Mouse (Mus musculus) heart, adult 2 months (tissue): ENCODE measurements around the gene Olfr1042. TPM values are rescaled to one million over a fixed set of nuclear protein-coding genes. Genes with fewer than 3 reads are reported as not detected.
"Not testable (repeated sequence)": the region's sequence is repeated elsewhere in the genome, so short reads cannot be mapped to it uniquely, and the experiment has no call there.

Experiments used
- DNase-seq, 2 experiments: peaks; one replicate each; pipeline ENCODE4 v3.0.0; 2021
- H3K27ac ChIP-seq: fragments of 200-600 bp; 2 replicates; pipeline ENCODE4 v1.8.1; 2022
- H3K27me3 ChIP-seq: fragments of 200-500 bp; 2 replicates; pipeline ENCODE4 v1.6.1; 2012; ENCODE audit warnings: mild to moderate bottlenecking, low read length, inconsistent platforms, mixed read lengths; ENCODE audit not compliant: control insufficient read depth, insufficient read depth
- H3K36me3 ChIP-seq: fragments of 200-500 bp; 2 replicates; pipeline ENCODE4 v1.6.1; 2012; ENCODE audit warnings: low read length, inconsistent platforms; ENCODE audit not compliant: control insufficient read depth, insufficient read depth
- H3K4me1 ChIP-seq: fragments of 200-500 bp; 2 replicates; pipeline ENCODE4 v1.6.1; 2011; ENCODE audit warnings: low read length; ENCODE audit not compliant: control insufficient read depth, insufficient read depth
- H3K4me3 ChIP-seq: fragments of 200-600 bp; 2 replicates; pipeline ENCODE4 v1.8.1; 2022
- H3K79me2 ChIP-seq: fragments of 200-500 bp; replicated peaks from 2 replicates; pipeline ENCODE4 v1.6.1; 2012; ENCODE audit warnings: mild to moderate bottlenecking, inconsistent platforms, low read length, moderate library complexity, mixed read lengths; ENCODE audit not compliant: control insufficient read depth, insufficient read depth
- H3K9ac ChIP-seq: fragments of 200-500 bp; 2 replicates; pipeline ENCODE4 v1.6.1; 2012; ENCODE audit warnings: low read depth, mild to moderate bottlenecking, control low read depth, inconsistent platforms, low read length, mixed read lengths
- CTCF ChIP-seq: fragments of 200-600 bp; IDR thresholded peaks from 2 replicates; pipeline ENCODE4 v1.8.1; 2022; ENCODE audit warnings: antibody characterized with exemption, mild to moderate bottlenecking, moderate library complexity
- EP300 ChIP-seq: fragments of 200-500 bp; IDR thresholded peaks from 2 replicates; pipeline ENCODE4 v1.6.1; 2011; ENCODE audit warnings: low read depth, low read length, control low read depth; ENCODE audit not compliant: insufficient read depth
- POLR2A ChIP-seq: fragments of 200-500 bp; IDR thresholded peaks from 2 replicates; pipeline ENCODE4 v1.6.1; 2011; ENCODE audit warnings: mild to moderate bottlenecking, low read depth, low read length, control low read depth; ENCODE audit not compliant: insufficient read depth
- whole genome bisulfite sequencing: fragments of 180-500 bp; shearing (Covaris S2); methylation state at CpG from one replicate; pipeline ENCODE4 v1.1.7; 2018; 5-methylcytosine and 5-hydroxymethylcytosine counted together
- intact Hi-C: fragments of 180-260 bp; cut with DNase I; formaldehyde crosslinking; loops from one replicate; pipeline ENCODE4 v1.15.1; 2025
- long read RNA-seq: library from polyadenylated mRNA; stranded (forward); transcript quantifications from one replicate; pipeline ENCODE4 v2.0.0, GENCODE M21; 2021
- polyA plus RNA-seq: library from polyadenylated mRNA; depleted of rRNA; stranded (reverse); fragments of >200 nt; gene quantifications from 2 replicates; pipeline ENCODE4 v1.2.3, GENCODE M21; 2012; rRNA removed
- total RNA-seq, 2 experiments: library from RNA; stranded (reverse); gene quantifications; 2 replicates each; pipeline ENCODE4 v1.2.3; 2021

Gene Olfr1042
- total RNA-seq (not detected), polyA plus RNA-seq (not detected in 2 replicates)
- long read RNA-seq = 0 reads

GRCm38 (mm10) chr2:86161738-86162137 lies at the start of gene Olfr1042:
Gene Olfr1042 (minus strand): TSS chr2:86161838.
- Histone ChIP-seq H3K27me3 (no peaks in the 10 kb centered on the region), H3K4me3 (no peak within 1 kb of the TSS), H3K79me2 (no peaks in the 10 kb centered on the region), H3K4me1 (no peaks in the 10 kb centered on the region), H3K36me3 (no peaks in the 10 kb centered on the region), H3K9ac (no peak within 1 kb of the TSS), H3K27ac (no peak within 1 kb of the TSS)
- intact Hi-C loops = no loop called here
- WGBS = 78% methylated on average over 2 of the region's 2 CpGs
- TF ChIP-seq EP300 (no peak), CTCF (no peak), POLR2A (no peak)
- DNase-seq = no peak

- Histone ChIP-seq H3K27ac (no peak within 1 kb of the TSS), H3K4me1 (no peaks in the 10 kb centered on the region), H3K27me3 (no peaks in the 10 kb centered on the region), H3K9ac (no peak within 1 kb of the TSS), H3K79me2 (no peaks in the 10 kb centered on the region), H3K4me3 (no peak within 1 kb of the TSS), H3K36me3 (no peaks in the 10 kb centered on the region)
- intact Hi-C loops = no loop called here
- TF ChIP-seq CTCF (no peak), POLR2A (no peak), EP300 (no peak)
- no peak for DNase-seq
Observed at GRCm38 (mm10) chr2:86202909-86203308, 41.3 kb upstream of the Olfr1042 start, which contains the start of gene Olfr1045. Gene Olfr1045 (minus strand): TSS chr2:86203009.

- no peak for DNase-seq
- Histone ChIP-seq H3K4me3 (no peak overlapping the region), H3K79me2 (no peaks in the 10 kb centered on the region), H3K27ac (no peak overlapping the region), H3K27me3 (no peaks in the 10 kb centered on the region), H3K4me1 (no peaks in the 10 kb centered on the region), H3K9ac (no peak overlapping the region), H3K36me3 (no peaks in the 10 kb centered on the region)
- 21% methylated on average over 1 of the region's 1 CpGs for WGBS
- TF ChIP-seq EP300 = no peak
- TF ChIP-seq CTCF = no peak
- no peak for TF ChIP-seq POLR2A
- intact Hi-C loops = no loop called here
Observed at GRCm38 (mm10) chr2:86195863-86196262, 34.2 kb upstream of the Olfr1042 start.

GRCm38 (mm10) chr2:86185583-86185982 lies 23.9 kb upstream of the Olfr1042 start, which contains the start of gene Olfr52:
Gene Olfr52 (minus strand): TSS chr2:86185683.
- H3K36me3 ChIP-seq = no peaks in the 10 kb centered on the region
- no peaks in the 10 kb centered on the region for H3K27me3 ChIP-seq
- no peaks in the 10 kb centered on the region for H3K79me2 ChIP-seq
- DNase-seq = no peak
- no peak within 1 kb of the TSS for H3K27ac ChIP-seq
- intact Hi-C loops = no loop called here
- TF ChIP-seq EP300 (no peak), POLR2A (no peak), CTCF (no peak)
- H3K4me3 ChIP-seq = no peak within 1 kb of the TSS
- no peak within 1 kb of the TSS for H3K9ac ChIP-seq
- no peaks in the 10 kb centered on the region for H3K4me1 ChIP-seq

GRCm38 (mm10) chr2:86179950-86180349 lies 18.3 kb upstream of the Olfr1042 start:
- Histone ChIP-seq H3K27me3 (no peaks in the 10 kb centered on the region), H3K4me3 (no peak overlapping the region), H3K9ac (no peak overlapping the region), H3K4me1 (no peaks in the 10 kb centered on the region), H3K27ac (no peak overlapping the region), H3K36me3 (no peaks in the 10 kb centered on the region), H3K79me2 (no peaks in the 10 kb centered on the region)
- TF ChIP-seq POLR2A = no peak
- DNase-seq = no peak
- intact Hi-C loops = no loop called here
- 68% methylated on average over 3 of the region's 3 CpGs for WGBS

GRCm38 (mm10) chr2:86177720-86178119 lies 16.1 kb upstream of the Olfr1042 start, which contains the start of gene Olfr1044:
Gene Olfr1044 (minus strand): TSS chr2:86177820.
- H3K27ac ChIP-seq = no peak within 1 kb of the TSS
- DNase-seq = no peak
- H3K4me3 ChIP-seq = no peak within 1 kb of the TSS
- intact Hi-C loops = no loop called here
- no peak for TF ChIP-seq EP300
- no peak for TF ChIP-seq CTCF
- TF ChIP-seq POLR2A = no peak
- no peaks in the 10 kb centered on the region for H3K36me3 ChIP-seq
- no peaks in the 10 kb centered on the region for H3K4me1 ChIP-seq
- H3K79me2 ChIP-seq = no peaks in the 10 kb centered on the region
- H3K9ac ChIP-seq = no peak within 1 kb of the TSS
- no peaks in the 10 kb centered on the region for H3K27me3 ChIP-seq

GRCm38 (mm10) chr2:86175422-86175821 lies 13.8 kb upstream of the Olfr1042 start:
- intact Hi-C loops, H3K9ac ChIP-seq, H3K36me3 ChIP-seq, H3K27ac ChIP-seq, H3K79me2 ChIP-seq, H3K27me3 ChIP-seq, H3K4me3 ChIP-seq, H3K4me1 ChIP-seq, DNase-seq: not testable (repeated sequence)
- 58% methylated on average over 7 of the region's 7 CpGs for WGBS
